ENCODE assay signal across 8 mouse cellular contexts in the genomic region with DNA sequence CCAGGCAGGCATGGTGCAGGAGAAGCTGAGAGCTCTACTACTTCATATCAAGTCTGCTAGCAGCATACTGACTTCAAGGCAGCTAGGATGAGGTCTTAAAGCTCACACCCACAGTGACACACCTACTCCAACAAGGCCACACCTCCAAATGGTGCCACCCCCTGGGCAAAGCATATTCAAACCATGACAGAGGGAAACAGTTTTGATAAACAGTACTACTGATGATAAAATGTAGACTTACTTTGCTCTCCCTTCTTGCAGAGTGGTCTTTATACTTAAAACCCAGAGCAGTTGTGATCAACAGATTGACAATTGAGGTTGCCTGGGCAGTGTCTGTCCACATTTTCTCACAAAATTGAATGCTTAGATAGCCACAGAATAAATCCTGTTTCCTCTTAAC. TPM values are rescaled to one million over a fixed set of nuclear protein-coding genes. Genes with fewer than 3 reads are reported as not detected.
A peak's percentile ranks its signal among the peaks of the same experiment; 100 is the strongest.
DNase-seq lines count a peak whose midpoint lies in the region; ATAC-seq lines count a peak whose summit lies in the region.

No protein-coding gene starts in this region.

- peak; percentile 22 for ATAC-seq in common myeloid progenitor, adult 5-6 weeks (replicated peaks; ENCODE audit: low read depth, poor library complexity, severe bottlenecking)
- ATAC-seq in hindbrain, embryonic 11.5 days (ENCODE audit: low FRiP score): peak; percentile 7; the same call in 1 of the 2 replicates
- no peak for ATAC-seq in liver, embryonic 15.5 days (ENCODE audit: insufficient read depth)
- no peak; the same call in 1 of the 2 replicates for ATAC-seq in frontal cortex, adult (ENCODE audit: low TSS enrichment)

- no peaks in the 10 kb centered on the region for H3K27me3 ChIP-seq in hindbrain, embryonic 11.5 days (ENCODE audit: control insufficient read depth, insufficient read depth, low read length)
- H3K27me3 ChIP-seq in liver, embryonic 15.5 days: no peaks in the 10 kb centered on the region

- H3K9ac ChIP-seq in hindbrain, embryonic 11.5 days (ENCODE audit: low read depth, low read length): no peak overlapping the region
- H3K9ac ChIP-seq in liver, embryonic 15.5 days: 0 out of 2 replicates have a peak overlapping the region, but pooled peaks have one; percentile 36

- H3K9me3 ChIP-seq in hindbrain, embryonic 11.5 days (ENCODE audit: control insufficient read depth, low read length): no peaks in the 10 kb centered on the region
- H3K9me3 ChIP-seq in liver, embryonic 15.5 days (replicated peaks): no peaks in the 10 kb centered on the region

- H3K4me2 ChIP-seq in hindbrain, embryonic 11.5 days (replicated peaks; ENCODE audit: low read depth, low read length): peak overlapping the region; percentile 34
- peak overlapping the region; percentile 89 for H3K4me2 ChIP-seq in liver, embryonic 15.5 days

- peak; percentile 39 to 62 for DNase-seq in adrenal gland, adult (ENCODE audit: inconsistent age in 2 of 2, low spot score in 1 of 2)
- DNase-seq in adrenal gland, postnatal 4 days (ENCODE audit: low spot score in 2 of 2): no peak
- peak; percentile 81 for DNase-seq in 3T3-L1 (ENCODE audit: low read depth, low spot score)
- peak; percentile 22 for DNase-seq in hindbrain, embryonic 11.5 days (ENCODE audit: low spot score)
- DNase-seq in spleen, postnatal 10 days (ENCODE audit: low spot score in 2 of 2): peak; percentile 23 to 70

- H3K4me3 ChIP-seq in hindbrain, embryonic 11.5 days (ENCODE audit: low read depth, low read length): no peak overlapping the region
- peak overlapping the region; percentile 71 for H3K4me3 ChIP-seq in liver, embryonic 15.5 days (replicated peaks)

- no peaks in the 10 kb centered on the region for H3K4me1 ChIP-seq in hindbrain, embryonic 11.5 days (replicated peaks; ENCODE audit: control insufficient read depth, insufficient read depth, low read length)
- H3K4me1 ChIP-seq in liver, embryonic 15.5 days (replicated peaks): peaks cover 28% of the 10 kb centered on the region

- H3K27ac ChIP-seq in hindbrain, embryonic 11.5 days (ENCODE audit: low read depth, low read length): no peak overlapping the region
- peak overlapping the region; percentile 89 for H3K27ac ChIP-seq in liver, embryonic 15.5 days (replicated peaks)

- peaks cover 6% of the 10 kb centered on the region; the same call in 1 of the 2 replicates for H3K36me3 ChIP-seq in hindbrain, embryonic 11.5 days (ENCODE audit: control insufficient read depth, insufficient read depth, low read length)
- H3K36me3 ChIP-seq in liver, embryonic 15.5 days (replicated peaks): peaks cover 6% of the 10 kb centered on the region; the same call in 1 of the 2 replicates

RNA-seq across cellular contexts. Expression of a gene that starts 0.8 kb away (rescaled TPM):
- total RNA-seq in adrenal gland, postnatal 4 days (2021): 10 to 100 TPM; 92.2 to 97.5 TPM
- total RNA-seq in common myeloid progenitor, adult 5-6 weeks (2017): 58.1 and 88.8 TPM in 2 replicates
- 129 and 142 TPM in 2 replicates for polyA plus RNA-seq in hindbrain, embryonic 11.5 days (2014; fragmentation: Nextera tagmentation; extraction: Ambion mirVana)
- 22.7 and 24.9 TPM in 2 replicates for polyA plus RNA-seq in liver, embryonic 15.5 days (2015; fragmentation: Nextera tagmentation; extraction: Ambion mirVana)

RNA-seq across cellular contexts. Expression of a gene that starts 57.8 kb away (rescaled TPM):
- total RNA-seq in adrenal gland, postnatal 4 days (2021): 10 to 100 TPM; 16.3 to 16.5 TPM
- 18.5 and 19.2 TPM in 2 replicates for total RNA-seq in common myeloid progenitor, adult 5-6 weeks (2017)
- 15.6 and 17.4 TPM in 2 replicates for polyA plus RNA-seq in hindbrain, embryonic 11.5 days (2014; fragmentation: Nextera tagmentation; extraction: Ambion mirVana)
- polyA plus RNA-seq in liver, embryonic 15.5 days (2015; fragmentation: Nextera tagmentation; extraction: Ambion mirVana): 6.1 and 6.7 TPM in 2 replicates

Comparison
In these comparisons a context has a peak if more than half of its experiments do, and no peak if none do; other contexts are left out.
1. DNase-seq: peak in adrenal gland, adult (2 of 2), 3T3-L1 (single experiment), hindbrain, embryonic 11.5 days (single experiment) and spleen, postnatal 10 days (2 of 2); none in adrenal gland, postnatal 4 days (0 of 2).
2. ATAC-seq: peak in common myeloid progenitor, adult 5-6 weeks (single experiment) and hindbrain, embryonic 11.5 days (single experiment); none in liver, embryonic 15.5 days (single experiment) and frontal cortex, adult (single experiment).